In the genomic region with DNA sequence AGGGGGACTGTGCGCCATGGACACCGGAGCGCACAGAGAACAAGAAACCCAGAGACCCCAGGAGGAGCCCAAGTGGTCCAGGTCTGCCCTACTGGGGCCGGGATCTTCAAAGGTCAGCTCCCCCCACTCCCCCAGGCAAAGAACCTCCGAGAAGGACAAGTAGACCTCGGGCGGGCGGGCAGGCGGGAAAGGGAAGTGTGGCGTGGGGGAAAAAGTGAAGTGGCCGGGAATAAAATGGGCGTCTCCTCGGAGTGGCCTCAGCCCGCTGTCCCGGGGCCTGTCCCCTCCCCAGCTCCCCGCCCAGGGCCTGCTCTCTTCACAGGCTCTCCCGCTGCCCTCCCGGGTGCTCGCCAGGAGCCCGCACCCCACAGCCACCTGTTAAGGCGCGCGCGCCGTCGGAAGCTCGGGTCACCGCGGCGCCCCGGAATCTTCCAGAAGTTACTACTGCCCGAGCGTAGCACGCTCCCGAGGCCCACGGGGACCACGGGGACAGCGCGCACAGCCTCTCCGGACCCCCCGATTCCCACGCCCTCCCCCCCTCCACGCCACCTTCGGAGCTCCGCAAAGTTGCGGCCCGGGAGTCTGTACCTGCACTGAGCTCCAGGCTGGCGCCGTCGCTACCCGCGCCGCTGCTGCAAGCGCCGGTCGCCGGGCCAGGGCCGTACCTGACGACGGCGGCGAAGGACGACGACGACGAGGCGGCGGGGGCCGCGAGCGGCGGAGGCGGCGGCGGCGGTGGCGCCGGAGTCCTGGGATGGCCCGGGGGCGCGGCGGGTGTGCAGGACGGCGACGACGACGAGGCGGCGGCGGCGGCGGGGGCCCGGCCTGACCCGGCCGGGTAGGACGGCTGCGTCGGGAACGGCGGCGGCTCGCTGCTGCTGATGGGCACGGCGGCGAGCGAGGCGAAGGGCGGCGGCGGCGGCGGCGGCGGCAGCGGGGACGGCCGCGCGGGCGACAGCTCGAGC, we compare ENCODE assay signal across 8 mouse cellular contexts. TPM values are rescaled to one million over a fixed set of nuclear protein-coding genes. Genes with fewer than 3 reads are reported as not detected.
DNase-seq lines count a peak whose midpoint lies in the region; ATAC-seq and TF ChIP-seq lines count a peak whose summit lies in the region.

No protein-coding gene starts in this region.

- no peak for TF ChIP-seq CTCF in midbrain, postnatal 0 days (IDR thresholded peaks at IDR 0.05)

- ATAC-seq in CD4-positive, CD25-positive, alpha-beta regulatory T cell, adult 4 months = no peak
- peak; percentile 19; the same call in 1 of the 2 replicates for ATAC-seq in heart, embryonic 14.5 days (ENCODE audit: insufficient number of reproducible peaks, insufficient read depth, low FRiP score, low read depth)
- ATAC-seq in limb, embryonic 13.5 days (ENCODE audit: low FRiP score, low read depth) = peak; percentile 30; the same call in 1 of the 2 replicates
- ATAC-seq in midbrain, postnatal 0 days (ENCODE audit: low FRiP score) = peak; percentile 69

- no peaks in the 10 kb centered on the region for H3K27me3 ChIP-seq in heart, embryonic 14.5 days (ENCODE audit: control insufficient read depth, insufficient read depth, low read length)
- peaks cover 40% of the 10 kb centered on the region for H3K27me3 ChIP-seq in limb, embryonic 13.5 days
- no peaks in the 10 kb centered on the region for H3K27me3 ChIP-seq in midbrain, postnatal 0 days (ENCODE audit: insufficient read depth, low read length)

- peak overlapping the region; percentile 77 for H3K4me2 ChIP-seq in heart, embryonic 14.5 days (ENCODE audit: low read length)
- peak overlapping the region; percentile 83 for H3K4me2 ChIP-seq in limb, embryonic 13.5 days (replicated peaks)
- H3K4me2 ChIP-seq in midbrain, postnatal 0 days (ENCODE audit: low read depth, low read length, poor library complexity, severe bottlenecking) = peak overlapping the region; percentile 79

- peak overlapping the region; percentile 65 to 97 for H3K4me3 ChIP-seq in heart, embryonic 14.5 days (ENCODE audit: control insufficient read depth in 1 of 2, insufficient read depth in 1 of 2, low read depth in 1 of 2, low read length in 2 of 2)
- H3K4me3 ChIP-seq in limb, embryonic 13.5 days = peak overlapping the region; percentile 70
- H3K4me3 ChIP-seq in midbrain, postnatal 0 days (ENCODE audit: low read depth, low read length) = peak overlapping the region; percentile 77

- DNase-seq in CD4-positive, CD25-positive, alpha-beta regulatory T cell, adult 2 months (ENCODE audit: low read depth, low spot score) = peak; percentile 27
- DNase-seq in ovary, postnatal 36 days (ENCODE audit: low spot score) = peak; percentile 15
- no peak for DNase-seq in ovary, adult 18-20 months (ENCODE audit: low spot score)
- DNase-seq in midbrain, postnatal 0 days (ENCODE audit: low spot score) = no peak
- no peak for DNase-seq in urinary bladder, postnatal 36 days (ENCODE audit: low spot score in 2 of 2)

- WGBS in heart, embryonic 14.5 days = under 1% methylated on average over 98 of the region's 121 CpGs
- WGBS in limb, embryonic 13.5 days = under 1% methylated on average over 106 of the region's 121 CpGs
- WGBS in midbrain, postnatal 0 days = 1% methylated on average over 84 of the region's 121 CpGs

- no peaks in the 10 kb centered on the region for H3K9me3 ChIP-seq in heart, embryonic 14.5 days (ENCODE audit: control insufficient read depth, low read length)
- no peaks in the 10 kb centered on the region for H3K9me3 ChIP-seq in limb, embryonic 13.5 days
- no peaks in the 10 kb centered on the region for H3K9me3 ChIP-seq in midbrain, postnatal 0 days (ENCODE audit: low read length)

- H3K9ac ChIP-seq in heart, embryonic 14.5 days (ENCODE audit: low read length) = peak overlapping the region; percentile 85
- peak overlapping the region; percentile 80 for H3K9ac ChIP-seq in limb, embryonic 13.5 days
- H3K9ac ChIP-seq in midbrain, postnatal 0 days (replicated peaks; ENCODE audit: low read length, poor library complexity, severe bottlenecking) = peak overlapping the region; percentile 77

- H3K4me1 ChIP-seq in heart, embryonic 14.5 days (ENCODE audit: control insufficient read depth in 2 of 2, insufficient read depth in 2 of 2, low read length in 2 of 2) = peaks cover 5 to 26% of the 10 kb centered on the region in 2 experiments
- H3K4me1 ChIP-seq in limb, embryonic 13.5 days = peaks cover 8% of the 10 kb centered on the region; the same call in 1 of the 2 replicates
- H3K4me1 ChIP-seq in midbrain, postnatal 0 days (ENCODE audit: insufficient read depth, low read length) = peaks cover 6% of the 10 kb centered on the region; the same call in 1 of the 2 replicates

- H3K36me3 ChIP-seq in heart, embryonic 14.5 days (ENCODE audit: control insufficient read depth, insufficient read depth, low read length) = no peaks in the 10 kb centered on the region
- no peaks in the 10 kb centered on the region for H3K36me3 ChIP-seq in limb, embryonic 13.5 days
- H3K36me3 ChIP-seq in midbrain, postnatal 0 days (ENCODE audit: insufficient read depth, low read length) = no peaks in the 10 kb centered on the region

- H3K27ac ChIP-seq in heart, embryonic 14.5 days (replicated peaks in 1 of 2; ENCODE audit: control insufficient read depth in 1 of 2, insufficient read depth in 1 of 2, low read depth in 2 of 2, low read length in 2 of 2) = peak overlapping the region; percentile 76 to 85; a peak in 3 of 4 replicates
- peak overlapping the region; percentile 10; the same call in 1 of the 2 replicates for H3K27ac ChIP-seq in limb, embryonic 13.5 days
- peak overlapping the region; percentile 68 for H3K27ac ChIP-seq in midbrain, postnatal 0 days (ENCODE audit: low read depth, low read length)

RNA-seq across cellular contexts. Expression of gene Bend4, which starts 1.4 kb away (rescaled TPM):
- under 1 TPM; 0.10 to 0.15 TPM for polyA plus RNA-seq in CD4-positive, CD25-positive, alpha-beta regulatory T cell, adult 4 months (2017; shearing (Covaris generic))
- 18.9 and 20.5 TPM in 2 replicates for polyA plus RNA-seq in heart, embryonic 14.5 days (2014; fragmentation: Nextera tagmentation; extraction: Ambion mirVana)
- polyA plus RNA-seq in limb, embryonic 13.5 days (2015; fragmentation: Nextera tagmentation; extraction: Ambion mirVana) = 4.9 and 5.3 TPM in 2 replicates
- 16.1 and 18.2 TPM in 2 replicates for total RNA-seq in midbrain, postnatal 0 days (2014; rRNA removed)
- polyA plus RNA-seq in midbrain, postnatal 0 days (2015; fragmentation: Nextera tagmentation; extraction: Ambion mirVana) = 9.2 and 9.5 TPM in 2 replicates

Comparison
In these comparisons a context has a peak if more than half of its experiments do, and no peak if none do; other contexts are left out.
1. DNase-seq: peak in CD4-positive, CD25-positive, alpha-beta regulatory T cell, adult 2 months (single experiment) and ovary, postnatal 36 days (single experiment); none in ovary, adult 18-20 months (single experiment), midbrain, postnatal 0 days (single experiment) and urinary bladder, postnatal 36 days (0 of 2).
2. H3K27ac ChIP-seq: peak in every context shown above with its lines; median percentile 80 in heart, embryonic 14.5 days; 68 in midbrain, postnatal 0 days; 10 in limb, embryonic 13.5 days.
3. Peak in every context shown above with its lines, with median percentiles within 50 percentile points of each other: H3K4me2 ChIP-seq, H3K4me3 ChIP-seq and H3K9ac ChIP-seq.